Mouse (Mus musculus) CH12.LX (cell line): ENCODE data around the gene Mroh7. TPM values are rescaled to one million over a fixed set of nuclear protein-coding genes. Genes with fewer than 3 reads are reported as not detected.
A peak's percentile ranks its signal among the peaks of the same experiment; 100 is the strongest.

Experiments used
- DNase-seq: peaks from one replicate; pipeline ENCODE4 v3.0.0-alpha.2; 2013; ENCODE audit errors: extremely low read depth
- H3K27ac ChIP-seq: 2 replicates; pipeline ENCODE4 v1.5.1; 2012; ENCODE audit warnings: low read depth, mild to moderate bottlenecking, control low read depth, moderate library complexity; ENCODE audit not compliant: insufficient read depth
- H3K27me3 ChIP-seq: replicated peaks from 2 replicates; pipeline ENCODE3; 2012; ENCODE audit warnings: inconsistent platforms
- H3K36me3 ChIP-seq, 2 experiments: replicated peaks in 1 of 2; 2 replicates each; pipeline versions ENCODE3 to v1.6.1; 2012; ENCODE audit warnings: inconsistent platforms in 1 of 2, low read length in 1 of 2, mild to moderate bottlenecking in 1 of 2, mixed read lengths in 1 of 2, moderate library complexity in 1 of 2; ENCODE audit not compliant: control insufficient read depth in 1 of 2, insufficient read depth in 1 of 2
- H3K4me1 ChIP-seq, 2 experiments: 2 replicates each; pipeline ENCODE4 v1.6.1; 2012; ENCODE audit warnings: inconsistent platforms in 1 of 2, moderate library complexity in 1 of 2; ENCODE audit not compliant: insufficient read depth in 2 of 2, control insufficient read depth in 1 of 2
- H3K4me2 ChIP-seq: 2 replicates; pipeline ENCODE4 v1.6.1; 2012; ENCODE audit warnings: low read depth, mild to moderate bottlenecking, control low read depth; ENCODE audit not compliant: poor library complexity, insufficient read depth, severe bottlenecking
- H3K4me3 ChIP-seq, 3 experiments: fragments of 150-350 bp in 1 of 3; sonication (generic) in 1 of 3; replicated peaks in 1 of 3; 2 replicates each; pipeline versions ENCODE3 to v1.5.1; 2011 to 2012; ENCODE audit warnings: low read depth in 2 of 3, low read length in 2 of 3, mild to moderate bottlenecking in 2 of 3, moderate library complexity in 2 of 3, control low read depth in 1 of 3, improper control_type of control experiment in 1 of 3, inconsistent platforms in 1 of 3, mixed read lengths in 1 of 3; ENCODE audit not compliant: poor library complexity in 1 of 3
- H3K79me2 ChIP-seq: replicated peaks from 2 replicates; pipeline ENCODE4 v1.6.1; 2012; ENCODE audit warnings: mild to moderate bottlenecking, moderate library complexity; ENCODE audit not compliant: control insufficient read depth, poor library complexity, insufficient read depth, severe bottlenecking; ENCODE audit errors: extremely low read depth
- H3K9ac ChIP-seq: 2 replicates; pipeline ENCODE4 v1.6.1; 2012; ENCODE audit warnings: low read depth, mild to moderate bottlenecking, control low read depth, moderate library complexity; ENCODE audit not compliant: insufficient read depth
- H3K9me3 ChIP-seq: replicated peaks from 2 replicates; pipeline ENCODE3; 2012; ENCODE audit warnings: low read length, inconsistent platforms, mixed read lengths
- BHLHE40 ChIP-seq: IDR thresholded peaks from 2 replicates; pipeline ENCODE4 v1.6.1; 2011; ENCODE audit warnings: mild to moderate bottlenecking, low read depth, low read length, improper control_type of control experiment
- ELF1 ChIP-seq: IDR thresholded peaks from 2 replicates; pipeline ENCODE4 v1.6.1; 2014; ENCODE audit warnings: low read depth, mild to moderate bottlenecking, inconsistent platforms, low read length, improper control_type of control experiment
- GABPA ChIP-seq: IDR thresholded peaks from 2 replicates; pipeline ENCODE4 v1.6.1; 2012; ENCODE audit warnings: low read depth, low read length, improper control_type of control experiment, inconsistent platforms; ENCODE audit not compliant: insufficient replicate concordance
- HCFC1 ChIP-seq: IDR thresholded peaks from 2 replicates; pipeline ENCODE4 v1.6.1; 2012; ENCODE audit warnings: low read depth, mild to moderate bottlenecking, inconsistent platforms, low read length, improper control_type of control experiment
- IRF4 ChIP-seq: IDR thresholded peaks from 2 replicates; pipeline ENCODE4 v1.6.1; 2014; ENCODE audit warnings: low read depth, mild to moderate bottlenecking, inconsistent platforms, low read length, improper control_type of control experiment
- KAT2A ChIP-seq: IDR thresholded peaks from 2 replicates; pipeline ENCODE4 v1.6.1; 2012; ENCODE audit warnings: low read length, improper control_type of control experiment, inconsistent platforms; ENCODE audit not compliant: insufficient replicate concordance
- MAFK ChIP-seq: IDR thresholded peaks from 2 replicates; pipeline ENCODE4 v1.6.1; 2011; ENCODE audit warnings: low read length, improper control_type of control experiment; ENCODE audit not compliant: insufficient replicate concordance
- MAX ChIP-seq: IDR thresholded peaks from 2 replicates; pipeline ENCODE4 v1.6.1; 2011; ENCODE audit warnings: low read length, improper control_type of control experiment
- MAZ ChIP-seq: IDR thresholded peaks from 2 replicates; pipeline ENCODE4 v1.6.1; 2012; ENCODE audit warnings: low read depth, mild to moderate bottlenecking, inconsistent platforms, low read length, improper control_type of control experiment, moderate library complexity
- MEF2A ChIP-seq: IDR thresholded peaks from 2 replicates; pipeline ENCODE4 v1.6.1; 2014; ENCODE audit warnings: low read depth, mild to moderate bottlenecking, inconsistent platforms, low read length, improper control_type of control experiment, borderline replicate concordance
- MXI1 ChIP-seq: IDR thresholded peaks from 2 replicates; pipeline ENCODE4 v1.6.1; 2011; ENCODE audit warnings: mild to moderate bottlenecking, low read depth, low read length, improper control_type of control experiment
- MYC ChIP-seq: IDR thresholded peaks from 2 replicates; pipeline ENCODE4 v1.6.1; 2011; ENCODE audit warnings: low read depth, mild to moderate bottlenecking, improper control_type of control experiment, low read length
- NELFE ChIP-seq: IDR thresholded peaks from 2 replicates; pipeline ENCODE4 v1.6.1; 2011; ENCODE audit warnings: low read depth, low read length, improper control_type of control experiment
- NRF1 ChIP-seq: IDR thresholded peaks from 2 replicates; pipeline ENCODE4 v1.6.1; 2014; ENCODE audit warnings: low read depth, mild to moderate bottlenecking, inconsistent platforms, low read length, improper control_type of control experiment, moderate library complexity
- PAX5 ChIP-seq: IDR thresholded peaks from 2 replicates; pipeline ENCODE4 v1.6.1; 2012; ENCODE audit warnings: low read length, inconsistent platforms, mixed read lengths
- POLR2A ChIP-seq: IDR thresholded peaks from 2 replicates; pipeline ENCODE4 v1.6.1; 2011; ENCODE audit warnings: low read depth, mild to moderate bottlenecking, improper control_type of control experiment, low read length
- POLR2AphosphoS2 ChIP-seq: IDR thresholded peaks from 2 replicates; pipeline ENCODE4 v1.6.1; 2011; ENCODE audit warnings: low read depth, low read length, improper control_type of control experiment
- SIN3A ChIP-seq: IDR thresholded peaks from 2 replicates; pipeline ENCODE4 v1.6.1; 2012; ENCODE audit warnings: low read length, improper control_type of control experiment, inconsistent platforms
- SMC3 ChIP-seq: IDR thresholded peaks from 2 replicates; pipeline ENCODE4 v1.6.1; 2011; ENCODE audit warnings: low read depth, low read length, improper control_type of control experiment
- TBP ChIP-seq: conservative IDR thresholded peaks from 2 replicates; pipeline ENCODE4 v1.6.1; 2011; ENCODE audit warnings: low read depth, low read length, improper control_type of control experiment
- TCF12 ChIP-seq: IDR thresholded peaks from 2 replicates; pipeline ENCODE4 v1.6.1; 2014; ENCODE audit warnings: low read depth, mild to moderate bottlenecking, inconsistent platforms, low read length, improper control_type of control experiment
- UBTF ChIP-seq: IDR thresholded peaks from 2 replicates; pipeline ENCODE4 v1.6.1; 2012; ENCODE audit warnings: low read depth, mild to moderate bottlenecking, inconsistent platforms, low read length, improper control_type of control experiment, moderate library complexity
- USF2 ChIP-seq: conservative IDR thresholded peaks from 2 replicates; pipeline ENCODE4 v1.6.1; 2011; ENCODE audit warnings: low read depth, low read length, improper control_type of control experiment
- ZKSCAN1 ChIP-seq: IDR thresholded peaks from 2 replicates; pipeline ENCODE4 v1.6.1; 2012; ENCODE audit warnings: low read depth, inconsistent platforms, low read length, improper control_type of control experiment, borderline replicate concordance
- dilution Hi-C: fragments of 300-500 bp; cut with MboI; formaldehyde crosslinking; loops from 2 replicates; pipeline ENCODE4 v1.14.3; 2020; ENCODE audit warnings: low sequenced_read_pairs; ENCODE audit not compliant: extremely low pct_unique_long_range_greater_than_20kb, extremely low pct_ligation_motif_present
- in situ Hi-C: fragments of 300-500 bp; cut with MboI; formaldehyde crosslinking; loops from 3 replicates; pipeline ENCODE4 v1.14.3; 2019; ENCODE audit warnings: low sequenced_read_pairs, low pct_ligation_motif_present, low pct_unique_long_range_greater_than_20kb, mixed read lengths
- polyA plus RNA-seq: library from polyadenylated mRNA; unstranded; fragments of >175 nt; gene quantifications from 2 replicates; pipeline ENCODE4 v1.2.1, GENCODE M21; 2012; ENCODE audit warnings: low read depth; ENCODE audit not compliant: insufficient read length
- total RNA-seq, 2 experiments: library from RNA; depleted of rRNA; stranded (reverse); fragments of 300-350 nt in 1 of 2; fragments of >200 nt in 1 of 2; gene quantifications; 2 replicates each; pipeline ENCODE4 v1.2.3; 2012 to 2014

Mroh7 gene
- total and polyA plus RNA-seq, 3 experiments = not detected

GRCm38 (mm10) chr4:106679152-106679551 is 51.6 kb downstream of the Mroh7 start:
- TF ChIP-seq USF2 (no peak), POLR2AphosphoS2 (no peak), NRF1 (no peak), BHLHE40 (no peak), PAX5 (no peak)
- in situ Hi-C loops = no loop called here
- dilution Hi-C loops = no loop called here
- Histone ChIP-seq H3K4me2 (no peak overlapping the region), H3K79me2 (peaks cover 8% of the 10 kb centered on the region), H3K36me3 (peaks cover 27 to 34% of the 10 kb centered on the region in 2 experiments), H3K4me1 (peaks cover 6 to 38% of the 10 kb centered on the region in 2 experiments), H3K27me3 (peaks cover 23% of the 10 kb centered on the region), H3K4me3 (peak overlapping the region in 2 of 3 experiments; percentile 10 to 96), H3K9ac (no peak overlapping the region), H3K27ac (no peak overlapping the region), H3K9me3 (no peaks in the 10 kb centered on the region)
- no peak for DNase-seq

- Histone ChIP-seq H3K9me3 (no peaks in the 10 kb centered on the region), H3K9ac (peak within 1 kb of the TSS; percentile 93), H3K36me3 (peaks cover 29 to 38% of the 10 kb centered on the region in 2 experiments), H3K4me1 (peaks cover 6 to 38% of the 10 kb centered on the region in 2 experiments), H3K4me3 (peak within 1 kb of the TSS; percentile 88 to 99 (median 96)), H3K27me3 (peaks cover 19% of the 10 kb centered on the region), H3K4me2 (peak within 1 kb of the TSS; percentile 90), H3K79me2 (peaks cover 8% of the 10 kb centered on the region), H3K27ac (no peak within 1 kb of the TSS)
- dilution Hi-C loops (no loop called here), in situ Hi-C loops (no loop called here)
- peak; percentile 83 for TF ChIP-seq NELFE
- peak; percentile 76 for TF ChIP-seq ELF1
- TF ChIP-seq PAX5 = no peak
- peak; percentile 98 for TF ChIP-seq HCFC1
- peak; percentile 86; the same call in 1 of the 2 replicates for TF ChIP-seq MAZ
- TF ChIP-seq SMC3 = no peak
- TF ChIP-seq POLR2AphosphoS2 = peak; percentile 48; the same call in 1 of the 2 replicates
- TF ChIP-seq UBTF = no peak; the same call in 1 of the 2 replicates
- peak; percentile 92 for TF ChIP-seq TCF12
- TF ChIP-seq ZKSCAN1 = no peak
- peak; percentile 44; the same call in 1 of the 2 replicates for TF ChIP-seq MAX
- TF ChIP-seq MEF2A = peak; percentile 75
- peak; percentile 73; the same call in 1 of the 2 replicates for TF ChIP-seq TBP
- no peak for TF ChIP-seq MAFK
- peak; percentile 91 for TF ChIP-seq SIN3A
- TF ChIP-seq KAT2A = peak; percentile 82; the same call in 1 of the 2 replicates
- no peak for TF ChIP-seq USF2
- TF ChIP-seq MYC = peak; percentile 24; the same call in 1 of the 2 replicates
- TF ChIP-seq NRF1 = peak; percentile 58
- no peak; the same call in 1 of the 2 replicates for TF ChIP-seq GABPA
- peak; percentile 78; the same call in 1 of the 2 replicates for TF ChIP-seq MXI1
- TF ChIP-seq IRF4 = peak; percentile 75
- peak; percentile 92 for TF ChIP-seq POLR2A
- DNase-seq = peak; percentile 95
These were observed 52.1 kb downstream of the Mroh7 start, which contains the start of gene Ttc4 for GRCm38 (mm10) chr4:106678442-106679118. Ttc4 (minus strand) TSS chr4:106678944.
